8 mouse cellular contexts compared by ENCODE assay signal in the genomic region with DNA sequence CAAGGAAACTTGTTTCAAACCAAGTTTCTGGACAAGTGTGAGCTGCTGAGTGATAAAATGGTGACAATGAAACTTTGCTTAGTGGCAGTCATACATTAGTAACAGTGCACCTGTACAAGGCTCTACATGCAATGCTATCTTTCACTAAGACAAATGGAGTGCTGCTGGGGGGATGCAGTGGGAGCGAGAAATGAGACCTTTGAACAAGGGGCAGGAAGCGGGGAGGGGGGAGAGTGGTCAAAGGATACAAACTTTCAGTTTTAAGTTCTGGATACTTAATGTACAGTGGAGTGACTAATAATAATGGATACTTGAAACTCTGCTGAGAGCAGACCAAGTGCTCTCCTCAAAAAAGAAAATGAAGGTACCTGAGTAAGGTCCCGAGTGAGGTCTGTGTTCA. TPM values are rescaled to one million over a fixed set of nuclear protein-coding genes. Genes with fewer than 3 reads are reported as not detected.
DNase-seq lines count a peak whose midpoint lies in the region; ATAC-seq lines count a peak whose summit lies in the region.

No protein-coding gene starts in this region.

- H3K9me3 ChIP-seq in embryonic facial prominence, embryonic 12.5 days: no peaks in the 10 kb centered on the region
- no peaks in the 10 kb centered on the region for H3K9me3 ChIP-seq in intestine, embryonic 15.5 days
- no peaks in the 10 kb centered on the region for H3K9me3 ChIP-seq in midbrain, embryonic 16.5 days (replicated peaks; ENCODE audit: control insufficient read depth, low read length, poor library complexity, severe bottlenecking)

- H3K4me3 ChIP-seq in embryonic facial prominence, embryonic 12.5 days: peak overlapping the region; percentile 97
- peak overlapping the region; percentile 97 for H3K4me3 ChIP-seq in intestine, embryonic 15.5 days (replicated peaks)
- H3K4me3 ChIP-seq in midbrain, embryonic 16.5 days (ENCODE audit: low read depth, low read length): peak overlapping the region; percentile 56

- H3K4me2 ChIP-seq in embryonic facial prominence, embryonic 12.5 days (replicated peaks): peak overlapping the region; percentile 60
- H3K4me2 ChIP-seq in intestine, embryonic 15.5 days (replicated peaks): peak overlapping the region; percentile 74
- peak overlapping the region; percentile 69 for H3K4me2 ChIP-seq in midbrain, embryonic 16.5 days (ENCODE audit: low read length)

- no peak overlapping the region for H3K27ac ChIP-seq in embryonic facial prominence, embryonic 12.5 days
- no peak overlapping the region for H3K27ac ChIP-seq in intestine, embryonic 15.5 days
- H3K27ac ChIP-seq in midbrain, embryonic 16.5 days (ENCODE audit: low read length): no peak overlapping the region

- H3K9ac ChIP-seq in embryonic facial prominence, embryonic 12.5 days: peak overlapping the region; percentile 95; the same call in 1 of the 2 replicates
- H3K9ac ChIP-seq in intestine, embryonic 15.5 days: peak overlapping the region; percentile 99; the same call in 1 of the 2 replicates
- H3K9ac ChIP-seq in midbrain, embryonic 16.5 days (ENCODE audit: low read depth, low read length): peak overlapping the region; percentile 87

- DNase-seq in kidney, adult 9 months: peak; percentile 54
- DNase-seq in kidney, adult 11 months: no peak
- DNase-seq in right cerebral cortex, adult 18-20 months: no peak
- no peak for DNase-seq in gastrocnemius, postnatal 10 days
- no peak for DNase-seq in cerebellum, postnatal 25 days

- peaks cover 35% of the 10 kb centered on the region for H3K4me1 ChIP-seq in embryonic facial prominence, embryonic 12.5 days
- peaks cover 18% of the 10 kb centered on the region for H3K4me1 ChIP-seq in intestine, embryonic 15.5 days (replicated peaks)
- H3K4me1 ChIP-seq in midbrain, embryonic 16.5 days (ENCODE audit: control insufficient read depth, insufficient read depth, low read length): peaks cover 25% of the 10 kb centered on the region

- no peaks in the 10 kb centered on the region; the same call in 1 of the 2 replicates for H3K36me3 ChIP-seq in embryonic facial prominence, embryonic 12.5 days
- peaks cover 2% of the 10 kb centered on the region; the same call in 1 of the 2 replicates for H3K36me3 ChIP-seq in intestine, embryonic 15.5 days
- H3K36me3 ChIP-seq in midbrain, embryonic 16.5 days (ENCODE audit: control insufficient read depth, insufficient read depth, low read length): no peaks in the 10 kb centered on the region

- ATAC-seq in embryonic facial prominence, embryonic 12.5 days (ENCODE audit: insufficient number of reproducible peaks, insufficient read depth, low FRiP score, low TSS enrichment): no peak
- no peak for ATAC-seq in intestine, embryonic 15.5 days
- ATAC-seq in midbrain, embryonic 16.5 days: no peak

- WGBS in embryonic facial prominence, embryonic 12.5 days: 29% methylated on average over 3 of the region's 3 CpGs
- WGBS in intestine, embryonic 15.5 days: 15% methylated on average over 3 of the region's 3 CpGs
- WGBS in midbrain, embryonic 16.5 days: 33% methylated on average over 3 of the region's 3 CpGs

- H3K27me3 ChIP-seq in embryonic facial prominence, embryonic 12.5 days: no peaks in the 10 kb centered on the region
- H3K27me3 ChIP-seq in intestine, embryonic 15.5 days (replicated peaks): no peaks in the 10 kb centered on the region
- no peaks in the 10 kb centered on the region for H3K27me3 ChIP-seq in midbrain, embryonic 16.5 days (ENCODE audit: control insufficient read depth, insufficient read depth, low read depth, low read length)

RNA-seq across cellular contexts. Expression of gene Snx6, which starts 1.1 kb away (rescaled TPM):
- polyA plus RNA-seq in embryonic facial prominence, embryonic 12.5 days (2016; fragmentation: Nextera tagmentation; extraction: Ambion mirVana): 211 and 229 TPM in 2 replicates
- polyA plus RNA-seq in intestine, embryonic 15.5 days (2015; fragmentation: Nextera tagmentation; extraction: Ambion mirVana): 153 and 201 TPM in 2 replicates
- 145 and 149 TPM in 2 replicates for polyA plus RNA-seq in midbrain, embryonic 16.5 days (2015; fragmentation: Nextera tagmentation; extraction: Ambion mirVana)
- total RNA-seq in gastrocnemius, postnatal 10 days (2021): 10 to 100 TPM; 32.5 to 37.7 TPM
